Mouse (Mus musculus): ENCODE data around the gene C87436. TPM values are rescaled to one million over a fixed set of nuclear protein-coding genes. Genes with fewer than 3 reads are reported as not detected.

C87436 gene
- total RNA-seq (2012; rRNA removed), result 10.9 and 11.6 TPM in 2 replicates
- polyA plus RNA-seq (2012; ENCODE audit: insufficient read depth in 1 of 2, insufficient read length in 2 of 2, low read depth in 1 of 2, low replicate concordance in 2 of 2, missing spikeins in 1 of 2), result 10 to 100 TPM in 1 of 2 experiments, not detected in 1; 18.5 TPM

GRCm38 (mm10) chr6:86438272-86439118, at the start of gene C87436:
Gene C87436, plus strand, starts transcription at chr6:86438374.
- Histone ChIP-seq H3K36me3 (ENCODE audit: control insufficient read depth in 1 of 2, insufficient read depth in 2 of 2, low read length in 2 of 2) (peaks cover 0 to 15% of the 10 kb centered on the region in 2 experiments; a peak in 2 of 4 replicates), H3K9me3 (replicated peaks; ENCODE audit: insufficient read depth, low read length) (no peaks in the 10 kb centered on the region), H3K4me3 (ENCODE audit: control insufficient read depth in 1 of 2, insufficient read depth in 1 of 2, low read depth in 2 of 2, low read length in 2 of 2) (peak within 1 kb of the TSS; percentile 80 to 99)
- no peak for TF ChIP-seq CHD1 (IDR thresholded peaks at IDR 0.05; ENCODE audit: low read depth, low read length)
- TF ChIP-seq MYB (IDR thresholded peaks at IDR 0.05; ENCODE audit: low read depth, low read length), result peak; percentile 79
- no peak; the same call in 1 of the 2 replicates for TF ChIP-seq E2F4 (IDR thresholded peaks at IDR 0.05; ENCODE audit: borderline replicate concordance, low read depth, low read length)
- TF ChIP-seq CHD2 (IDR thresholded peaks at IDR 0.05; ENCODE audit: low read length), result no peak; the same call in 1 of the 2 replicates
- TF ChIP-seq MYC (IDR thresholded peaks at IDR 0.05; ENCODE audit: low read depth, low read length), result peak; percentile 99
- no peak; the same call in 1 of the 2 replicates for TF ChIP-seq RCOR1 (IDR thresholded peaks at IDR 0.05; ENCODE audit: low read depth, low read length)
- peak; percentile 22 to 85 for TF ChIP-seq POLR2A (IDR thresholded peaks at IDR 0.05; ENCODE audit: control insufficient read depth in 1 of 2, insufficient read depth in 1 of 2, low read depth in 1 of 2, low read length in 2 of 2, poor library complexity in 1 of 2)
- no peak for TF ChIP-seq MAZ (IDR thresholded peaks at IDR 0.05; ENCODE audit: low read depth, low read length)
- peak; percentile 98 for TF ChIP-seq SIN3A (IDR thresholded peaks at IDR 0.05; ENCODE audit: low read length)
- TF ChIP-seq BHLHE40 (IDR thresholded peaks at IDR 0.05; ENCODE audit: borderline replicate concordance, low read depth, low read length), result peak; percentile 63; the same call in 1 of the 2 replicates
- TF ChIP-seq MEF2A (IDR thresholded peaks at IDR 0.05; ENCODE audit: extremely low read depth, insufficient replicate concordance, low read depth, low read length, poor library complexity, severe bottlenecking), result no peak
- 0 out of 2 replicates have a peak, but pooled peaks have one; percentile 14 for TF ChIP-seq GATA1 (IDR thresholded peaks at IDR 0.05; ENCODE audit: low read depth, low read length)
- peak; percentile 84 for TF ChIP-seq TBP (IDR thresholded peaks at IDR 0.05; ENCODE audit: low read depth, low read length)
- peak; percentile 37; the same call in 1 of the 2 replicates for TF ChIP-seq ETS1 (IDR thresholded peaks at IDR 0.05; ENCODE audit: low read depth, low read length)
- TF ChIP-seq ZKSCAN1 (IDR thresholded peaks at IDR 0.05; ENCODE audit: low read depth, low read length), result no peak
- TF ChIP-seq ZMIZ1 (IDR thresholded peaks at IDR 0.05; ENCODE audit: low read depth, low read length), result peak; percentile 73
- TF ChIP-seq MAX (IDR thresholded peaks at IDR 0.05; ENCODE audit: low read length), result peak; percentile 95
- peak; percentile 0 to 54 (median 36); a peak in 3 of 6 replicates for TF ChIP-seq CTCF (IDR thresholded peaks at IDR 0.05 in 2 of 3, conservative IDR thresholded peaks at IDR 0.05 in 1 of 3; ENCODE audit: control insufficient read depth in 1 of 3, insufficient read depth in 1 of 3, low read depth in 2 of 3, low read length in 3 of 3, poor library complexity in 1 of 3, severe bottlenecking in 1 of 3)
- TF ChIP-seq TCF12 (IDR thresholded peaks at IDR 0.05; ENCODE audit: low read depth, low read length), result peak; percentile 73; the same call in 1 of the 2 replicates
- no peak for TF ChIP-seq SMC3 (IDR thresholded peaks at IDR 0.05; ENCODE audit: low read depth, low read length)
- peak; percentile 52; the same call in 1 of the 2 replicates for TF ChIP-seq GABPA (IDR thresholded peaks at IDR 0.05; ENCODE audit: low read depth, low read length)
- peak; percentile 91 for TF ChIP-seq KAT2A (conservative IDR thresholded peaks at IDR 0.05; ENCODE audit: low read depth, low read length)
- no peak for TF ChIP-seq EP300 (IDR thresholded peaks at IDR 0.05; ENCODE audit: low read depth in 1 of 2, low read length in 2 of 2)
- peak; percentile 99 for TF ChIP-seq USF1 (IDR thresholded peaks at IDR 0.05; ENCODE audit: low read depth, low read length)
- peak; percentile 50 for TF ChIP-seq NRF1 (IDR thresholded peaks at IDR 0.05; ENCODE audit: insufficient read depth, low read depth, low read length, poor library complexity, severe bottlenecking)
- peak; percentile 94 for TF ChIP-seq HCFC1 (IDR thresholded peaks at IDR 0.05; ENCODE audit: low read depth, low read length)
- TF ChIP-seq MAFK (IDR thresholded peaks at IDR 0.05; ENCODE audit: borderline replicate concordance, low read depth, low read length), result no peak
- peak; percentile 92 for TF ChIP-seq POLR2AphosphoS2 (IDR thresholded peaks at IDR 0.05; ENCODE audit: low read length)
- no peak for TF ChIP-seq UBTF (IDR thresholded peaks at IDR 0.05; ENCODE audit: borderline replicate concordance, insufficient read depth, low read depth, low read length)
- TF ChIP-seq ELF1 (IDR thresholded peaks at IDR 0.05; ENCODE audit: low read depth, low read length), result peak; percentile 99
- no peak for TF ChIP-seq POLR2AphosphoS5 (IDR thresholded peaks at IDR 0.05; ENCODE audit: borderline replicate concordance, low read depth, low read length)
- peak; percentile 23 for TF ChIP-seq RAD21 (IDR thresholded peaks at IDR 0.05; ENCODE audit: low read depth, low read length)
- TF ChIP-seq ZC3H11A (IDR thresholded peaks at IDR 0.05; ENCODE audit: low read depth, low read length), result 0 out of 2 replicates have a peak, but pooled peaks have one; percentile 0
- TF ChIP-seq NELFE (IDR thresholded peaks at IDR 0.05; ENCODE audit: low read depth, low read length), result peak; percentile 63

More at GRCm38 (mm10) chr6:86438272-86439118, at the start of gene C87436:
- Histone ChIP-seq H3K27me3 (ENCODE audit: control insufficient read depth in 1 of 2, insufficient read depth in 2 of 2, low read length in 2 of 2) (no peaks in the 10 kb centered on the region), H3K79me2 (ENCODE audit: control insufficient read depth, insufficient read depth, low read length, poor library complexity) (peaks cover 15% of the 10 kb centered on the region), H3K9ac (ENCODE audit: control insufficient read depth, low read depth, low read length, poor library complexity, severe bottlenecking) (peak within 1 kb of the TSS; percentile 99), H3K4me1 (ENCODE audit: control insufficient read depth in 1 of 2, insufficient read depth in 2 of 2, low read length in 2 of 2) (peaks cover 0 to 10% of the 10 kb centered on the region in 2 experiments; a peak in 2 of 4 replicates), H3K27ac (ENCODE audit: control insufficient read depth, low read depth, low read length) (peak within 1 kb of the TSS; percentile 100)
- peak; percentile 98 for DNase-seq (ENCODE audit: low read depth, low spot score)

Measured in MEL (cell line).